Mouse (Mus musculus) erythroid progenitor cell, adult 5-6 weeks (primary cell): ENCODE results near the gene Fkbp15. TPM values are rescaled to one million over a fixed set of nuclear protein-coding genes. Genes with fewer than 3 reads are reported as not detected.

ENCODE experiments used
- ATAC-seq: replicated peaks from 2 replicates; pipeline ENCODE4 v1.8.0; 2016; ENCODE audit warnings: moderate number of reproducible peaks, mild to moderate bottlenecking, moderate TSS enrichment, inconsistent platforms; ENCODE audit not compliant: poor library complexity, low FRiP score, severe bottlenecking
- total RNA-seq, 2 experiments: library from RNA; stranded (forward) in 1 of 2; stranded (reverse) in 1 of 2; fragments of 150-400 nt in 1 of 2; fragments of 186-747, 209-891 nt in 1 of 2; gene quantifications; 2 replicates each; pipeline versions ENCODE4 v1.2.3 to v1.2.4; 2015 to 2017; ENCODE audit warnings: low replicate concordance in 2 of 2

Gene Fkbp15
- total RNA-seq, 2 experiments from 2014 or later, result 23.1 to 49.7 TPM

- ATAC-seq, result no peak
Measured at GRCm38 (mm10) chr4:62373668-62374067, 13.3 kb upstream of the Fkbp15 start.

- ATAC-seq, result no peak
Measured at GRCm38 (mm10) chr4:62372818-62373520, 12.6 kb upstream of the Fkbp15 start.

GRCm38 (mm10) chr4:62372410-62372809 is 12.1 kb upstream of the Fkbp15 start:
- ATAC-seq, result no peak

- ATAC-seq, result peak; percentile 60
Measured at GRCm38 (mm10) chr4:62369091-62369490, 8.7 kb upstream of the Fkbp15 start.

GRCm38 (mm10) chr4:62367586-62367985 is 7.2 kb upstream of the Fkbp15 start:
- ATAC-seq, result no peak

GRCm38 (mm10) chr4:62366291-62366690 is 5.9 kb upstream of the Fkbp15 start:
- no peak for ATAC-seq

- no peak for ATAC-seq
Measured at GRCm38 (mm10) chr4:62364299-62364698, 4.0 kb upstream of the Fkbp15 start.

GRCm38 (mm10) chr4:62362437-62362836 is 2.1 kb upstream of the Fkbp15 start:
- ATAC-seq, result no peak

GRCm38 (mm10) chr4:62361997-62362396 is 1.6 kb upstream of the Fkbp15 start:
- ATAC-seq, result no peak

GRCm38 (mm10) chr4:62361571-62361970 is 1.2 kb upstream of the Fkbp15 start:
- ATAC-seq, result no peak

GRCm38 (mm10) chr4:62360805-62361455 is 582 bp upstream of the Fkbp15 start:
- ATAC-seq, result peak; percentile 20

GRCm38 (mm10) chr4:62359256-62359775 is 1.0 kb downstream of the Fkbp15 start:
- ATAC-seq, result no peak

GRCm38 (mm10) chr4:62357631-62358148 is 2.7 kb downstream of the Fkbp15 start:
- ATAC-seq, result no peak

- ATAC-seq, result no peak
Measured at GRCm38 (mm10) chr4:62349371-62349770, 11.0 kb downstream of the Fkbp15 start.

- ATAC-seq, result no peak
Measured at GRCm38 (mm10) chr4:62348329-62348705, 12.0 kb downstream of the Fkbp15 start.

- no peak for ATAC-seq
Measured at GRCm38 (mm10) chr4:62347605-62348328, 12.6 kb downstream of the Fkbp15 start.

- ATAC-seq, result no peak
Measured at GRCm38 (mm10) chr4:62345827-62346226, 14.5 kb downstream of the Fkbp15 start.

- ATAC-seq, result peak; percentile 49; the same call in 1 of the 2 replicates
Measured at GRCm38 (mm10) chr4:62344000-62344399, 16.3 kb downstream of the Fkbp15 start.

GRCm38 (mm10) chr4:62338536-62338935 is 21.8 kb downstream of the Fkbp15 start:
- no peak for ATAC-seq

GRCm38 (mm10) chr4:62331977-62332376 is 28.4 kb downstream of the Fkbp15 start:
- no peak for ATAC-seq
